Mouse (Mus musculus): ENCODE results near the gene Wnt10a. TPM values are rescaled to one million over a fixed set of nuclear protein-coding genes. Genes with fewer than 3 reads are reported as not detected.
"Not testable (repeated sequence)": the region's sequence is repeated elsewhere in the genome, so short reads cannot be mapped to it uniquely, and the experiment has no call there.

Wnt10a gene
- polyA plus RNA-seq, 1 experiment from 2014 or later: not detected

GRCm38 (mm10) chr1:74817219-74817618, 25.9 kb downstream of the Wnt10a start:
- WGBS: 18% methylated on average over 14 of the region's 14 CpGs
- H3K27me3 ChIP-seq: peaks cover 2% of the 10 kb centered on the region; the same call in 1 of the 2 replicates
- H3K4me3 ChIP-seq: peak overlapping the region; percentile 71
- peak overlapping the region; percentile 58 for H3K4me2 ChIP-seq
- H3K4me1 ChIP-seq (replicated peaks): peaks cover 6% of the 10 kb centered on the region
- H3K27ac ChIP-seq: peak overlapping the region; percentile 82
- peak overlapping the region; percentile 78 for H3K9ac ChIP-seq
- ATAC-seq (replicated peaks; ENCODE audit: insufficient number of reproducible peaks, insufficient read depth, low FRiP score, low read depth): 0 out of 2 replicates have a peak, but pooled peaks have one; percentile 7
- no peaks in the 10 kb centered on the region for H3K9me3 ChIP-seq (replicated peaks)
- no peaks in the 10 kb centered on the region for H3K36me3 ChIP-seq

GRCm38 (mm10) chr1:74818509-74818908, 27.2 kb downstream of the Wnt10a start:
- Histone ChIP-seq H3K9me3 (replicated peaks) (no peaks in the 10 kb centered on the region), H3K4me2 (no peak overlapping the region), H3K27ac (no peak overlapping the region), H3K4me3 (no peak overlapping the region), H3K9ac (no peak overlapping the region), H3K27me3 (no peaks in the 10 kb centered on the region), H3K36me3 (no peaks in the 10 kb centered on the region), H3K4me1 (replicated peaks) (peaks cover 6% of the 10 kb centered on the region)
- ATAC-seq (replicated peaks; ENCODE audit: insufficient number of reproducible peaks, insufficient read depth, low FRiP score, low read depth): no peak
- 91% methylated on average over 1 of the region's 1 CpGs for WGBS

- not testable (repeated sequence) for H3K27ac ChIP-seq; H3K9ac ChIP-seq; H3K4me2 ChIP-seq; H3K36me3 ChIP-seq; ATAC-seq (replicated peaks; ENCODE audit: insufficient number of reproducible peaks, insufficient read depth, low FRiP score, low read depth); H3K9me3 ChIP-seq (replicated peaks); H3K4me1 ChIP-seq (replicated peaks); H3K27me3 ChIP-seq; H3K4me3 ChIP-seq
- WGBS: 88% methylated on average over 4 of the region's 4 CpGs
Measured at GRCm38 (mm10) chr1:74823598-74823997, 32.3 kb downstream of the Wnt10a start.

GRCm38 (mm10) chr1:74824518-74825302, 33.4 kb downstream of the Wnt10a start:
- H3K27ac ChIP-seq: no peak overlapping the region
- no peak overlapping the region for H3K4me3 ChIP-seq
- H3K36me3 ChIP-seq: no peaks in the 10 kb centered on the region
- H3K4me2 ChIP-seq: no peak overlapping the region
- no peaks in the 10 kb centered on the region for H3K27me3 ChIP-seq
- no peak for ATAC-seq (replicated peaks; ENCODE audit: insufficient number of reproducible peaks, insufficient read depth, low FRiP score, low read depth)
- WGBS: 33% methylated on average over 14 of the region's 14 CpGs
- no peaks in the 10 kb centered on the region for H3K9me3 ChIP-seq (replicated peaks)
- no peak overlapping the region for H3K9ac ChIP-seq
- peaks cover 3% of the 10 kb centered on the region; the same call in 1 of the 2 replicates for H3K4me1 ChIP-seq (replicated peaks)

GRCm38 (mm10) chr1:74830061-74830460, 38.7 kb downstream of the Wnt10a start:
- Histone ChIP-seq H3K4me3 (no peak overlapping the region), H3K4me1 (replicated peaks) (no peaks in the 10 kb centered on the region), H3K4me2 (no peak overlapping the region), H3K27ac (no peak overlapping the region), H3K36me3 (no peaks in the 10 kb centered on the region), H3K9ac (no peak overlapping the region), H3K27me3 (peaks cover 9% of the 10 kb centered on the region; the same call in 1 of the 2 replicates), H3K9me3 (replicated peaks) (no peaks in the 10 kb centered on the region)
- no peak for ATAC-seq (replicated peaks; ENCODE audit: insufficient number of reproducible peaks, insufficient read depth, low FRiP score, low read depth)
- 65% methylated on average over 9 of the region's 9 CpGs for WGBS

GRCm38 (mm10) chr1:74833255-74833654, 41.9 kb downstream of the Wnt10a start:
- ATAC-seq (replicated peaks; ENCODE audit: insufficient number of reproducible peaks, insufficient read depth, low FRiP score, low read depth): no peak

GRCm38 (mm10) chr1:74843090-74843489, 51.8 kb downstream of the Wnt10a start:
- ATAC-seq (replicated peaks; ENCODE audit: insufficient number of reproducible peaks, insufficient read depth, low FRiP score, low read depth): no peak
- no peaks in the 10 kb centered on the region for H3K9me3 ChIP-seq (replicated peaks)
- H3K27ac ChIP-seq: no peak overlapping the region
- no peaks in the 10 kb centered on the region for H3K36me3 ChIP-seq
- no peaks in the 10 kb centered on the region for H3K4me1 ChIP-seq (replicated peaks)
- H3K27me3 ChIP-seq: peaks cover 42% of the 10 kb centered on the region
- H3K4me3 ChIP-seq: no peak overlapping the region
- 64% methylated on average over 5 of the region's 5 CpGs for WGBS
- no peak overlapping the region for H3K4me2 ChIP-seq
- H3K9ac ChIP-seq: no peak overlapping the region

More at GRCm38 (mm10) chr1:74833255-74833654, 41.9 kb downstream of the Wnt10a start:
- Histone ChIP-seq H3K9me3 (replicated peaks) (no peaks in the 10 kb centered on the region), H3K4me3 (no peak overlapping the region), H3K27me3 (peaks cover 9% of the 10 kb centered on the region; the same call in 1 of the 2 replicates), H3K9ac (no peak overlapping the region), H3K4me2 (no peak overlapping the region), H3K4me1 (replicated peaks) (no peaks in the 10 kb centered on the region), H3K27ac (no peak overlapping the region), H3K36me3 (no peaks in the 10 kb centered on the region)
- 69% methylated on average over 3 of the region's 3 CpGs for WGBS

GRCm38 (mm10) chr1:74846341-74846740, 55.0 kb downstream of the Wnt10a start:
- H3K4me2 ChIP-seq: no peak overlapping the region
- H3K4me3 ChIP-seq: no peak overlapping the region
- 25% methylated on average over 9 of the region's 9 CpGs for WGBS
- no peak overlapping the region for H3K9ac ChIP-seq
- no peaks in the 10 kb centered on the region for H3K4me1 ChIP-seq (replicated peaks)
- peaks cover 63% of the 10 kb centered on the region for H3K27me3 ChIP-seq
- H3K27ac ChIP-seq: no peak overlapping the region
- H3K9me3 ChIP-seq (replicated peaks): no peaks in the 10 kb centered on the region
- ATAC-seq (replicated peaks; ENCODE audit: insufficient number of reproducible peaks, insufficient read depth, low FRiP score, low read depth): no peak
- no peaks in the 10 kb centered on the region for H3K36me3 ChIP-seq

GRCm38 (mm10) chr1:74848946-74849345, 57.6 kb downstream of the Wnt10a start:
- peaks cover 82% of the 10 kb centered on the region for H3K27me3 ChIP-seq
- 52% methylated on average over 5 of the region's 5 CpGs for WGBS
- ATAC-seq (replicated peaks; ENCODE audit: insufficient number of reproducible peaks, insufficient read depth, low FRiP score, low read depth): no peak
- H3K27ac ChIP-seq: no peak overlapping the region
- H3K4me3 ChIP-seq: no peak overlapping the region
- no peak overlapping the region for H3K4me2 ChIP-seq
- no peaks in the 10 kb centered on the region for H3K36me3 ChIP-seq
- H3K4me1 ChIP-seq (replicated peaks): no peaks in the 10 kb centered on the region
- no peaks in the 10 kb centered on the region for H3K9me3 ChIP-seq (replicated peaks)
- no peak overlapping the region for H3K9ac ChIP-seq

- no peaks in the 10 kb centered on the region for H3K9me3 ChIP-seq (replicated peaks)
- no peak overlapping the region for H3K9ac ChIP-seq
- no peak overlapping the region for H3K27ac ChIP-seq
- H3K36me3 ChIP-seq: no peaks in the 10 kb centered on the region
- no peak overlapping the region for H3K4me2 ChIP-seq
- peaks cover 85% of the 10 kb centered on the region for H3K27me3 ChIP-seq
- peaks cover 11% of the 10 kb centered on the region for H3K4me1 ChIP-seq (replicated peaks)
- WGBS: 12% methylated on average over 6 of the region's 6 CpGs
- ATAC-seq (replicated peaks; ENCODE audit: insufficient number of reproducible peaks, insufficient read depth, low FRiP score, low read depth): no peak
- no peak overlapping the region for H3K4me3 ChIP-seq
Measured at GRCm38 (mm10) chr1:74850251-74850650, 58.9 kb downstream of the Wnt10a start.

- no peaks in the 10 kb centered on the region for H3K36me3 ChIP-seq
- no peak overlapping the region for H3K27ac ChIP-seq
- ATAC-seq (replicated peaks; ENCODE audit: insufficient number of reproducible peaks, insufficient read depth, low FRiP score, low read depth): no peak
- WGBS: 8% methylated on average over 6 of the region's 6 CpGs
- H3K4me2 ChIP-seq: no peak overlapping the region
- no peak overlapping the region for H3K9ac ChIP-seq
- H3K4me1 ChIP-seq (replicated peaks): peaks cover 21% of the 10 kb centered on the region
- no peak overlapping the region for H3K4me3 ChIP-seq
- H3K9me3 ChIP-seq (replicated peaks): no peaks in the 10 kb centered on the region
- peaks cover 87% of the 10 kb centered on the region for H3K27me3 ChIP-seq
Measured at GRCm38 (mm10) chr1:74851001-74851775, 59.9 kb downstream of the Wnt10a start.
